Mouse (Mus musculus) liver, adult 2 months (tissue): Measurements from ENCODE around the gene Wnt2b. TPM values are rescaled to one million over a fixed set of nuclear protein-coding genes. Genes with fewer than 3 reads are reported as not detected.
A peak's percentile ranks its signal among the peaks of the same experiment; 100 is the strongest.

Source experiments
- DNase-seq: peaks from one replicate; pipeline ENCODE4 v3.0.0-alpha.2; 2011; ENCODE audit warnings: low read depth, low spot score; ENCODE audit errors: extremely low read depth
- H3K27ac ChIP-seq: fragments of 200-500 bp; replicated peaks from 2 replicates; pipeline ENCODE4 v1.5.1; 2012; ENCODE audit warnings: low read depth, mild to moderate bottlenecking, control low read depth, inconsistent platforms, low read length; ENCODE audit not compliant: insufficient read depth
- H3K27me3 ChIP-seq: fragments of 200-500 bp; 2 replicates; pipeline ENCODE4 v1.6.1; 2012; ENCODE audit warnings: mild to moderate bottlenecking, moderate library complexity, low read length, inconsistent platforms; ENCODE audit not compliant: control insufficient read depth, insufficient read depth
- H3K36me3 ChIP-seq: fragments of 200-500 bp; 2 replicates; pipeline ENCODE4 v1.6.1; 2012; ENCODE audit warnings: low read length, inconsistent platforms; ENCODE audit not compliant: control insufficient read depth, insufficient read depth
- H3K4me1 ChIP-seq: fragments of 200-500 bp; 2 replicates; pipeline ENCODE4 v1.6.1; 2011; ENCODE audit warnings: low read length; ENCODE audit not compliant: control insufficient read depth, insufficient read depth
- H3K4me3 ChIP-seq: fragments of 200-500 bp; 2 replicates; pipeline ENCODE4 v1.5.1; 2011; ENCODE audit warnings: low read depth, mild to moderate bottlenecking, control low read depth, low read length, moderate library complexity; ENCODE audit not compliant: insufficient read depth
- H3K79me2 ChIP-seq: fragments of 200-500 bp; 2 replicates; pipeline ENCODE4 v1.6.1; 2012; ENCODE audit warnings: inconsistent platforms, mild to moderate bottlenecking, low read length, moderate library complexity; ENCODE audit not compliant: control insufficient read depth, insufficient read depth
- H3K9ac ChIP-seq: fragments of 200-500 bp; 2 replicates; pipeline ENCODE4 v1.6.1; 2012; ENCODE audit warnings: low read depth, mild to moderate bottlenecking, control low read depth, inconsistent platforms, low read length
- CTCF ChIP-seq: fragments of 200-500 bp; IDR thresholded peaks from 2 replicates; pipeline ENCODE4 v1.5.1; 2011; ENCODE audit warnings: low read depth, low read length, control low read depth
- POLR2A ChIP-seq: fragments of 200-500 bp; IDR thresholded peaks from 2 replicates; pipeline ENCODE4 v1.6.1; 2011; ENCODE audit warnings: low read length, control low read depth; ENCODE audit not compliant: insufficient read depth; ENCODE audit errors: extremely low read depth
- WGBS: fragments of 180-500 bp; shearing (Covaris S2); methylation state at CpG from one replicate; pipeline ENCODE4 v1.1.7; 2018; 5-methylcytosine and 5-hydroxymethylcytosine counted together
- polyA plus RNA-seq: library from polyadenylated mRNA; depleted of rRNA; stranded (reverse); fragments of >200 nt; gene quantifications from 2 replicates; pipeline ENCODE4 v1.2.3, GENCODE M21; 2012
- total RNA-seq: library from RNA; depleted of rRNA; stranded (reverse); fragments of >200 nt; gene quantifications from 2 replicates; pipeline ENCODE4 v1.2.3, GENCODE M21; 2014

Wnt2b gene
- total and polyA plus RNA-seq, 2 experiments = 0.09 to 0.11 TPM

GRCm38 (mm10) chr3:104994415-104994841, 32.7 kb upstream of the Wnt2b start:
- no peaks in the 10 kb centered on the region for H3K27me3 ChIP-seq
- WGBS = 71% methylated on average over 3 of the region's 3 CpGs
- H3K36me3 ChIP-seq = no peaks in the 10 kb centered on the region
- no peak overlapping the region for H3K4me3 ChIP-seq
- H3K79me2 ChIP-seq = no peaks in the 10 kb centered on the region
- H3K27ac ChIP-seq = no peak overlapping the region
- no peak overlapping the region for H3K9ac ChIP-seq
- TF ChIP-seq CTCF (no peak), POLR2A (no peak)
- no peak for DNase-seq
- peaks cover 2% of the 10 kb centered on the region; the same call in 1 of the 2 replicates for H3K4me1 ChIP-seq

- Histone ChIP-seq H3K27ac (no peak overlapping the region), H3K4me3 (no peak overlapping the region), H3K4me1 (peaks cover 2% of the 10 kb centered on the region; the same call in 1 of the 2 replicates), H3K36me3 (no peaks in the 10 kb centered on the region), H3K79me2 (no peaks in the 10 kb centered on the region), H3K9ac (no peak overlapping the region), H3K27me3 (no peaks in the 10 kb centered on the region)
- DNase-seq = no peak
- TF ChIP-seq CTCF (no peak), POLR2A (no peak)
- 59% methylated on average over 4 of the region's 4 CpGs for WGBS
Observed at GRCm38 (mm10) chr3:104993800-104994199, 32.1 kb upstream of the Wnt2b start.

GRCm38 (mm10) chr3:104992709-104993388, 31.1 kb upstream of the Wnt2b start:
- TF ChIP-seq CTCF = peak; percentile 97
- TF ChIP-seq POLR2A = no peak
- no peaks in the 10 kb centered on the region for H3K27me3 ChIP-seq
- H3K4me3 ChIP-seq = no peak overlapping the region
- no peaks in the 10 kb centered on the region for H3K79me2 ChIP-seq
- no peak overlapping the region for H3K9ac ChIP-seq
- H3K27ac ChIP-seq = no peak overlapping the region
- WGBS = 12% methylated on average over 23 of the region's 23 CpGs
- no peaks in the 10 kb centered on the region for H3K36me3 ChIP-seq
- DNase-seq = peak; percentile 59
- H3K4me1 ChIP-seq = peaks cover 2% of the 10 kb centered on the region; the same call in 1 of the 2 replicates

GRCm38 (mm10) chr3:104991703-104992102, 30.0 kb upstream of the Wnt2b start:
- 52% methylated on average over 5 of the region's 5 CpGs for WGBS
- Histone ChIP-seq H3K9ac (no peak overlapping the region), H3K4me1 (peaks cover 2% of the 10 kb centered on the region; the same call in 1 of the 2 replicates), H3K4me3 (no peak overlapping the region), H3K79me2 (no peaks in the 10 kb centered on the region), H3K27ac (no peak overlapping the region), H3K36me3 (no peaks in the 10 kb centered on the region), H3K27me3 (no peaks in the 10 kb centered on the region)
- TF ChIP-seq POLR2A (no peak), CTCF (no peak)
- no peak for DNase-seq

GRCm38 (mm10) chr3:104987884-104988283, 26.2 kb upstream of the Wnt2b start:
- no peak overlapping the region for H3K27ac ChIP-seq
- no peaks in the 10 kb centered on the region for H3K79me2 ChIP-seq
- H3K4me3 ChIP-seq = no peak overlapping the region
- TF ChIP-seq CTCF (no peak), POLR2A (no peak)
- WGBS = 72% methylated on average over 5 of the region's 5 CpGs
- H3K27me3 ChIP-seq = no peaks in the 10 kb centered on the region; the same call in 1 of the 2 replicates
- no peak for DNase-seq
- no peak overlapping the region for H3K9ac ChIP-seq
- peaks cover under 1% of the 10 kb centered on the region; the same call in 1 of the 2 replicates for H3K4me1 ChIP-seq
- H3K36me3 ChIP-seq = no peaks in the 10 kb centered on the region

GRCm38 (mm10) chr3:104979735-104980134, 18.0 kb upstream of the Wnt2b start:
- no peaks in the 10 kb centered on the region for H3K36me3 ChIP-seq
- 90% methylated on average over 5 of the region's 5 CpGs for WGBS
- H3K27me3 ChIP-seq = no peaks in the 10 kb centered on the region
- H3K4me3 ChIP-seq = no peak overlapping the region
- H3K79me2 ChIP-seq = no peaks in the 10 kb centered on the region
- DNase-seq = no peak
- no peak overlapping the region for H3K9ac ChIP-seq
- H3K4me1 ChIP-seq = no peaks in the 10 kb centered on the region
- TF ChIP-seq CTCF (no peak), POLR2A (no peak)
- no peak overlapping the region for H3K27ac ChIP-seq
